Mouse (Mus musculus) ES-E14 (cell line): ENCODE results near the gene Polr2c. TPM values are rescaled to one million over a fixed set of nuclear protein-coding genes. Genes with fewer than 3 reads are reported as not detected.
A peak's percentile ranks its signal among the peaks of the same experiment; 100 is the strongest.

ENCODE experiments used
- DNase-seq: peaks from one replicate; pipeline ENCODE4 v3.0.0-alpha.2; 2013; ENCODE audit warnings: low read depth, low spot score
- H3K27ac ChIP-seq: 2 replicates; pipeline ENCODE4 v1.5.1; 2012; ENCODE audit warnings: low read depth, mild to moderate bottlenecking, low read length, moderate library complexity, mixed read lengths; ENCODE audit not compliant: poor library complexity, insufficient read depth, severe bottlenecking
- H3K36me3 ChIP-seq: 2 replicates; pipeline ENCODE4 v1.6.1; 2012; ENCODE audit warnings: mild to moderate bottlenecking, low read length, moderate library complexity, mixed read lengths; ENCODE audit not compliant: control insufficient read depth, poor library complexity, insufficient read depth, severe bottlenecking
- H3K4me1 ChIP-seq, 2 experiments: fragments of 150-350 bp in 1 of 2; sonication (generic) in 1 of 2; 2 replicates each; pipeline ENCODE4 v1.6.1; 2012; ENCODE audit warnings: low read length in 2 of 2, mild to moderate bottlenecking in 1 of 2, mixed read lengths in 1 of 2; ENCODE audit not compliant: control insufficient read depth in 2 of 2, insufficient read depth in 2 of 2, poor library complexity in 1 of 2
- H3K4me3 ChIP-seq, 2 experiments: fragments of 150-350 bp in 1 of 2; sonication (generic) in 1 of 2; 2 replicates each; pipeline ENCODE4 v1.5.1; 2012; ENCODE audit warnings: low read length in 2 of 2, low read depth in 1 of 2, mild to moderate bottlenecking in 1 of 2, mixed read lengths in 1 of 2; ENCODE audit not compliant: insufficient read depth in 1 of 2, poor library complexity in 1 of 2, severe bottlenecking in 1 of 2
- H3K9ac ChIP-seq: 2 replicates; pipeline ENCODE4 v1.6.1; 2012; ENCODE audit warnings: low read depth, mild to moderate bottlenecking, low read length, mixed read lengths; ENCODE audit not compliant: poor library complexity, insufficient read depth, severe bottlenecking
- H3K9me3 ChIP-seq: fragments of 150-350 bp; sonication (generic); 2 replicates; pipeline ENCODE4 v1.6.1; 2012; ENCODE audit warnings: low read depth, mild to moderate bottlenecking, low read length; ENCODE audit not compliant: control insufficient read depth, insufficient read depth
- CHD2 ChIP-seq: IDR thresholded peaks from 2 replicates; pipeline ENCODE4 v1.6.1; 2014; ENCODE audit warnings: mild to moderate bottlenecking, low read depth, low read length, inconsistent platforms
- HCFC1 ChIP-seq: IDR thresholded peaks from 2 replicates; pipeline ENCODE4 v1.6.1; 2012; ENCODE audit warnings: low read length, inconsistent platforms, borderline replicate concordance; ENCODE audit not compliant: insufficient read depth
- MAFK ChIP-seq: IDR thresholded peaks from 2 replicates; pipeline ENCODE4 v1.6.1; 2014; ENCODE audit warnings: mild to moderate bottlenecking, low read depth, low read length, inconsistent platforms; ENCODE audit not compliant: insufficient read depth
- ZC3H11A ChIP-seq: IDR thresholded peaks from 2 replicates; pipeline ENCODE4 v1.6.1; 2012; ENCODE audit warnings: low read depth, mild to moderate bottlenecking, inconsistent platforms, low read length, borderline replicate concordance
- ZNF384 ChIP-seq: IDR thresholded peaks from 2 replicates; pipeline ENCODE4 v1.6.1; 2012; ENCODE audit warnings: low read depth, low read length, inconsistent platforms
- in situ Hi-C, 2 experiments: fragments of 600-800 bp; cut with MboI; formaldehyde crosslinking; loops; one replicate each; pipeline ENCODE4 v1.15.1; 2025; ENCODE audit warnings: low sequenced_read_pairs in 2 of 2, inconsistent platforms in 1 of 2; ENCODE audit not compliant: unreplicated experiment in 2 of 2
- total RNA-seq: library from RNA; depleted of rRNA; stranded (reverse); fragments of 300-350 nt; gene quantifications from 2 replicates; pipeline ENCODE4 v1.2.3, GENCODE M21; 2012

The Polr2c gene
- total RNA-seq, 1 experiment = 119 TPM

DNA sequence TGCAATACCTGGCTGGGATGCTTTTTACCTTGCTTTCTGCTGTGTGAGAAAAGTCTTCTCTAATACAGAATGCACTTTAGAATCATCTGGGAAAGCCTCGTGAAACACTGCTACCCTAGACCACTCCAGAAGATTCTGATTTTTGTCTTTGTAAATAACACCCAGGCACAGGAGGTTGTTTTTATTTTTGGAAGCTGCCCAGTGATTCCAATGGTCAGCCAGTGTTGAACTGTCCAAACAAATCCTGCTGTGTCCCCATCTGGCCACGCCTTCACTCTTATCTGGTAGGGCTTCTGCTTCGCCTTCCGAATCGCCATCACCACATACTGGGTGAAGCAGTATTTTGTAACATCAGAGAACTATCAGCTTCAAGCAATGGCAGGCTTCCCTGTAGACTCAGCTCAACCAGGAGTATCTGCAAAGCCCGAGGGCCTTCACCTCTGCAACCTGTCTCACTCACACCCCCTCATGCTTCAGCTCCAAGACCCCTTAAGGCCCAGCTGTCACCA is 37.5 kb upstream of the Polr2c start:
- DNase-seq = no peak
- H3K27ac ChIP-seq = no peak overlapping the region
- no peaks in the 10 kb centered on the region for H3K9me3 ChIP-seq
- peaks cover 0 to 10% of the 10 kb centered on the region in 2 experiments; a peak in 1 of 4 replicates for H3K4me1 ChIP-seq
- H3K36me3 ChIP-seq = peaks cover 33% of the 10 kb centered on the region
- no peak overlapping the region for H3K4me3 ChIP-seq
- in situ Hi-C loops = no loop called here
- no peak overlapping the region for H3K9ac ChIP-seq
- TF ChIP-seq HCFC1 = no peak
- no peak for TF ChIP-seq ZNF384
- no peak for TF ChIP-seq MAFK
- TF ChIP-seq ZC3H11A = no peak
- no peak for TF ChIP-seq CHD2

DNA sequence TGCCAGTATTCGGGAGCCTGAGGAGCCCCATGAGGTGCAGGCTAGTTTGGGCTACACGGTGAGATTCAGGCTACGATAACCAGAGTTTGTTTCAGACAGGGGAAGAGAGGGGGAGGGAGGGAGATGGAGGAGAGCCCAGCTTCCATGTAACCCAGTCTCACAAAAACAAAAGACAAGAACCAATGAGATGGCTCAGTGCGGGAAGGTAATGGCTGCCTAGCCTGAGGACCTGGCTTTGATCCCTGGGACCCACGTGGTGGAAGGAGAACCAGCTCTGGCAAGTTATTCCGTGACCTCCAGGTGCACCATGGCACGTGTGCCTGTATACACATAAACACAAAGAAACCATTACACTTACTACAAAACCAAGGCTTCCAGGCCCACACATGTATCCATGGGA is 36.7 kb upstream of the Polr2c start:
- DNase-seq = no peak
- peaks cover 40% of the 10 kb centered on the region for H3K36me3 ChIP-seq
- peaks cover 0 to 10% of the 10 kb centered on the region in 2 experiments; a peak in 1 of 4 replicates for H3K4me1 ChIP-seq
- no peak overlapping the region for H3K9ac ChIP-seq
- no peak overlapping the region for H3K4me3 ChIP-seq
- no peak overlapping the region for H3K27ac ChIP-seq
- in situ Hi-C loops = no loop called here
- H3K9me3 ChIP-seq = no peaks in the 10 kb centered on the region
- no peak for TF ChIP-seq ZC3H11A
- TF ChIP-seq HCFC1 = no peak
- no peak for TF ChIP-seq MAFK
- TF ChIP-seq CHD2 = no peak
- TF ChIP-seq ZNF384 = no peak

DNA sequence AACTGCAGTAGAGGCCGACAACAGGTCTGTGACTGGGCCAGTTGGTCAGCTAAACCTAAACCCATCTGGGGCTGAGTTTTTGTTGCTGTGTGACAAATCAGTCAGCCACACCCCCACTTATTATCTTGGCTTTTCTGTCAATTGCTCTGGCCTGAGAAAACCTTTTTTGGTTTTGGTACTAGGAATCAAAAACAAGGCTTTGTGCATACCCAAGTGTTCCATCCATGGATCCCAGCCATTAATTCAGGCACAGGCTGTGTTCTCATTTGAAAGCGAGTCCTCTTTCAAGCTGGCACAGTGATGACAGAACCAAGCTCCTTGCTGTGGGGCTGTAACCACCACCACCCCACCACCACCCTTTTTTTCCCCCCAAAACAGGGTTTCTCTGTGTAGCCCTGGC is 35.9 kb upstream of the Polr2c start:
- TF ChIP-seq ZNF384 = no peak
- TF ChIP-seq HCFC1 = no peak
- TF ChIP-seq ZC3H11A = no peak
- TF ChIP-seq CHD2 = no peak
- no peak for TF ChIP-seq MAFK
- in situ Hi-C loops = no loop called here
- H3K36me3 ChIP-seq = peaks cover 42% of the 10 kb centered on the region

DNA sequence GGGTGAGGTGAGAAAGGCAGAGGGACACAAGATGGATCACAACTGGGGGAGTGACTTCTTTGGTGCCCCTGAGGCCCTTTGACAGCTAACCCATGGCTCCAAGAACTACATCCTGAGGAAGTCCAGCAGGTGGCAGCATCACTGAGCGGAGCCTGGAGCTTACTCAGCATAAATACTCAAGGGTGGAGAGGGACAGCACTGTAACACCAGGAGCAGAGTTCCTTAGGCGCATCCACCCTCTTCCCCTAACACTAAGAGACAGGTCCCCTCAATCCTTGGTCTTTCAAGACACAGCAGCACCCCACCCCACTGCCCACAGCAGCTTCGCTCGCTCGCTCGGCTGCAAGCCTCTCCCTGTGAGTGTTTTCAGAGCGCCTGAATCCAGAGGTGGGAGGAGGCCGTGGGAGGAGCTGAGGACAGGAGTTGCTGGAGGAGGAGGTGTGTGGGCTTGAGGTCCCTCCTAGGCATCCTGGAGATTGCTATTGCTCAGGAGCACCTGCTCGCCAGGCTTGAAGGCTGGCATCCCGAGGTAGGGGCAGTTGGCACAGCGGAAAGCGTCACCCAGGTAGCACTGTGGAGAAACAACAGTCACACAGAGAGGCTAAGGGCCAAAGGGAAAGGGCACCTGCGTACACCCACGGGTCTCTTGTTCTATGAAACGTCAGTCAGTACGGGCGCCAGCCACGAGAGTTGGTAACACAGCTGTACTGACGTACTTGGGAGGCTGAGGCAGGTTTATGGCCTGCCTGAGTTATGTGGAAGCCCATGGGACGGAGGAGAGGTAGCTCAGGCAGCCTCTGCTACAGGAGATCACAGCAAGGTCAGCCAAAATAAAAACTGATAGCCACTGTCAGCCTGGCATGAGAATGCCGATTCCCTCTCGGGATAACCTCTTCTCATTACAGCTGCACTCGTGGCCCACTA is 34.4 kb upstream of the Polr2c start:
- Histone ChIP-seq H3K4me3 (no peak overlapping the region), H3K9me3 (no peaks in the 10 kb centered on the region), H3K9ac (no peak overlapping the region), H3K4me1 (peaks cover 0 to 10% of the 10 kb centered on the region in 2 experiments; a peak in 1 of 4 replicates), H3K36me3 (peaks cover 48% of the 10 kb centered on the region), H3K27ac (0 out of 2 replicates have a peak overlapping the region, but pooled peaks have one; percentile 7)
- in situ Hi-C loops = no loop called here
- peak; percentile 58 for DNase-seq
- TF ChIP-seq MAFK (peak; percentile 100), ZNF384 (no peak), ZC3H11A (no peak)

More for the DNA sequence above, 35.9 kb upstream of the Polr2c start:
- Histone ChIP-seq H3K9ac (no peak overlapping the region), H3K4me3 (no peak overlapping the region), H3K4me1 (peaks cover 0 to 10% of the 10 kb centered on the region in 2 experiments; a peak in 1 of 4 replicates), H3K9me3 (no peaks in the 10 kb centered on the region), H3K27ac (no peak overlapping the region)
- no peak for DNase-seq
